Mouse (Mus musculus): ENCODE measurements at regions not wholly inside any gene's neighbourhood (a gene's known extent, or its start where the extent isn't known, plus 50 kb on each side); places are given as distances from the start of the nearest gene placed in this dataset.

DNA sequence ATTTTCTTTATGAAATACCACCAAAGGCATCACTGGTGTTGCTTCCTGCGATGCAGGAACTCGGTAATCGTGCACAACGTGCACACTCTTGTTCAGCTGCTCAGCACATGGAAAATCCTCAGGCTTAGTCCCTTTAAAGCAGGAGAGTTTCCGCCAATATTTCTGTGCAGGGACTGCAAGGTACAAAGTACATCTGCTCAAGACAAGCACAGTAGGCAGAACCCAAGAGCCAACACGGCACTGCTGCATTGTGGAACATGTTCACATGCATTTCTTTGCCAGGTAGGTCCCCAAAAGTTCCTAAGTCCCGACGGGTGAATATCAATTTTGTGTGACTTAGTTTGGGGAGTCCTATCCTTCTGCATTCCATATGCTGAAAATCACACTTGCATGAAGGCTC lies 808.0 kb upstream of the Pou3f3 start:
- no peak for ATAC-seq (ENCODE audit: extremely low read depth, insufficient number of reproducible peaks, low FRiP score, low TSS enrichment)
- Histone ChIP-seq H3K4me1 (peaks cover 12% of the 10 kb centered on the region), H3K36me3 (no peaks in the 10 kb centered on the region), H3K27me3 (replicated peaks) (no peaks in the 10 kb centered on the region), H3K9ac (no peak overlapping the region), H3K9me3 (no peaks in the 10 kb centered on the region), H3K27ac (replicated peaks) (no peak overlapping the region), H3K4me3 (no peak overlapping the region), H3K4me2 (no peak overlapping the region)
- 79% methylated on average over 8 of the region's 8 CpGs for WGBS

DNA sequence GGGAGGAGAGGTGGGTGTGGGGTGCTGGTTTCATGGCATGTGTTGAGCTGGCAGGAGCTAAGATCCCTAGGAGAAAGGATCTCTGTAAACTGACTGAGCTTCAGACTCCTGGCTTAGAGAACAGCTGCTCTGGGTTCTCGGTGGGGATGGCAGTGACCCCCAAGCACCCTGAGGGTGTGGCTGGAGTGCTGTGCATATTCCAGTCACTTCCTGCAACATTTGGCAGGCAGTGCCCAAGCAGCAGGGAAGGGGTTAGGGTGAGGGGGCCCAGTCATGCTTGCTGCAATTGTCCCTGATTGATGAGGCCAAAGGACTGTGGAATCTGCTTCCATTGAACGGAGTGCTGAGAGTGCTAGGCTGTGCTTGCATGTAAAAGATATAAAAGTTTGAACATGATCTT lies 807.4 kb upstream of the Pou3f3 start:
- 21% methylated on average over 2 of the region's 2 CpGs for WGBS
- Histone ChIP-seq H3K27ac (replicated peaks) (no peak overlapping the region), H3K36me3 (no peaks in the 10 kb centered on the region), H3K4me1 (peaks cover 13% of the 10 kb centered on the region), H3K27me3 (replicated peaks) (no peaks in the 10 kb centered on the region), H3K4me3 (no peak overlapping the region), H3K4me2 (no peak overlapping the region), H3K9ac (no peak overlapping the region), H3K9me3 (no peaks in the 10 kb centered on the region)
- ATAC-seq (ENCODE audit: extremely low read depth, insufficient number of reproducible peaks, low FRiP score, low TSS enrichment), result no peak

DNA sequence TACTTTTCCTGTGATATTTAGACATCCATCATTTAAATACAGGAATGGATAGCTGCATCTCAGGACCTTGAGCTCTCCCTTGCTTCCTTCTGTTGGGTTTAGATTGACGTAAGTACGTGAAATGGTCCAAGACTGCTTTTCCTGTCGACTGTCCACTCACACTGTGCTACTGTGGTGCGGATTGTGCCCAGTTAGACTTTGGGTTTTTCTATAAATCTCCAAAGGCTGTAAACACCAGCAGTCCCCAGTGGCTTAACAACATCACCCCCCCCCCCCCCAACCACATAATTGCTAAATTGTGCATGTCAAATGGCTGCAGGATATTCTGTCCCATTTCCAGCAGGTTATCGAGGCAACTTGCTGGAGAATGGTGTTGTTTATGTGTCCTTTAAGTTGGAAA lies 806.6 kb upstream of the Pou3f3 start:
- Histone ChIP-seq H3K4me3 (no peak overlapping the region), H3K27ac (replicated peaks) (no peak overlapping the region), H3K27me3 (replicated peaks) (no peaks in the 10 kb centered on the region), H3K9me3 (no peaks in the 10 kb centered on the region), H3K4me1 (peaks cover 13% of the 10 kb centered on the region), H3K9ac (no peak overlapping the region), H3K4me2 (no peak overlapping the region), H3K36me3 (no peaks in the 10 kb centered on the region)
- no peak for ATAC-seq (ENCODE audit: extremely low read depth, insufficient number of reproducible peaks, low FRiP score, low TSS enrichment)
- WGBS, result 83% methylated on average over 5 of the region's 5 CpGs

DNA sequence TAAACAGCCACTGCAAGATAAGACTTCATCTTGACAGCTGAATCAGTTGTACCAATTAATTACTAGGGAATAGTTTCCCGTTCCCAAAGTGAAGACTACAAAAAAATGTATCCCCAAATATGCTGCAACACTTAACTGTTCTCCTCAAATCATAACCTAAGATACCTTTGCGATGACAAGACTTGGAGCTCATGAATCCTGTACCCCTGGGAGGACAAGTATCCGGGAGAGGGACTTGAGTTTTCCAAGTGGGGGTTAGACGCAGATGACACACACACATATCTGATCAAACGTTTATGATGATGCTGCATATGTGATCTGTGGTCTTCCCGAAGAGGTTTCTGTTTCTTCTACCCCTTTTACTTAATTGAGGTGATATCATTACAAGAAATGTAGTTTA lies 805.6 kb upstream of the Pou3f3 start:
- no peaks in the 10 kb centered on the region for H3K36me3 ChIP-seq
- no peak for ATAC-seq (ENCODE audit: extremely low read depth, insufficient number of reproducible peaks, low FRiP score, low TSS enrichment)
- H3K4me2 ChIP-seq, result no peak overlapping the region
- 64% methylated on average over 6 of the region's 6 CpGs for WGBS
- H3K4me3 ChIP-seq, result no peak overlapping the region
- H3K9me3 ChIP-seq, result no peaks in the 10 kb centered on the region
- no peak overlapping the region for H3K27ac ChIP-seq (replicated peaks)
- H3K27me3 ChIP-seq (replicated peaks), result no peaks in the 10 kb centered on the region
- no peak overlapping the region for H3K9ac ChIP-seq
- H3K4me1 ChIP-seq, result peaks cover 13% of the 10 kb centered on the region

DNA sequence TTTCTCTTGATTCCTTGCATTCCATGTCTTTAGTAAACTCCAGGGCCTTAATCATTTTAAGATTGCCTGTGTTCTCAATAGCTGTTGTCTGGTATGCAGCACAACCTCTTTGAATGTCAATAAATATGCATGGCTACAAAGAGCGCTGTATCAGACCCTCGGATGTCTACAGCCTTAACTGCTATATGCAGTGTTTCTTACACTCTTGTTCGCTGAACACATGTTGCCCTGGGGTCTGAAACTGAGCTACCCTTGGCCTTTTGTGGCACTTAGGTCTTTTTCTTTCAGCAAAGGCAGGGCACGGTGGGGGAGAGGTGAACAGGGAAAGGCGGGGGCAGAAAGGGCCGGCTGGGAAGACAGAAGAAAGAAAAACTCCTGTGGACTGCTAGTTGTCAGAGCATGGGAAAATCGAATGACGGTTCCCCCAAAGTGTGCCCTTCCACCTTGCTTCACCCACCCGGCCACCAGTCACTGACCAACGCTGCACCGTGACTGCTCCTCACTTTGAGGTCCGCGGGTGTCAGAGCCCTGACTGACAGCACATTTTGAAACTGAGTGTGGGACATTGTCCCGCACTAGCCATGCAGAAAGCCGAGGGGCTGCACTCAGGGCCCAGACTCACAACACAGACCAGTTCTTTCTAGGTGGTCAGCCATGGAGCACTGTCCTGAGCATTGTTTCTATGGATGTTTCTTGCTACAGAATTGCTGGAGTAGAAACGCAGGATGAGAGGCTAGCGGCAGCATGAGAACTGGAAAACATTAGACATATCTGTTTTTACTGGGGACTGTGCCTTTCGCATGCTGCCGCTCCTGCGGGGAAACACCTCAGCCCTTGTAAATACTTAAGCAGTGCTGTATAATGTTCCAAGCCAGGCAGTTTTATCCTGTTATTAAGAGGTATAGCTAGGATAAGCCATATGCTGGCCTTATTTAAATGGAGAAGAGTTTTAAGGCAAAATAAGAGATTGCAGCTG lies 804.6 kb upstream of the Pou3f3 start:
- Histone ChIP-seq H3K9ac (no peak overlapping the region), H3K4me3 (no peak overlapping the region), H3K27me3 (replicated peaks) (no peaks in the 10 kb centered on the region), H3K9me3 (no peaks in the 10 kb centered on the region), H3K36me3 (no peaks in the 10 kb centered on the region), H3K4me1 (peaks cover 13% of the 10 kb centered on the region), H3K27ac (replicated peaks) (no peak overlapping the region), H3K4me2 (no peak overlapping the region)
- no peak for ATAC-seq (ENCODE audit: extremely low read depth, insufficient number of reproducible peaks, low FRiP score, low TSS enrichment)
- WGBS, result 71% methylated on average over 20 of the region's 20 CpGs

DNA sequence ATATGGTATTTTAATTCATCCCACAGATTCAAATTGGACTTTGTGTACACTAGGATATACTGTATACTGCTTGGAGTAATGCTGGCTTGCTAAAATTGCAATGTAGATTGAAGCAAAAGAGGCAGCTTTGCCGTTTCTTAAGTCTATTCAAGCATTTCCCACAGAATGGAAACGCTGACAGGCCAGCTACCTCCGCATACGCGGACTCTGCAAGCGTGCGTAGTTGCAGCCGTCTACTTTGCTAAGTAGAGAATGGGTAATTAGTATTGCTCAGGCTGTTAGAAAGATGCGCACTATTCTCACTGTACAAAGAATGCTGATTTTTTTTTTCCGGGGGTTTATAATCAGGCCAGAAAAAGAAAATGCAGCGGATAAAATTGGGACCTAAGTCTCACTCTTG lies 803.8 kb upstream of the Pou3f3 start:
- Histone ChIP-seq H3K27me3 (replicated peaks) (no peaks in the 10 kb centered on the region), H3K9me3 (no peaks in the 10 kb centered on the region), H3K27ac (replicated peaks) (no peak overlapping the region), H3K4me3 (no peak overlapping the region), H3K4me1 (peaks cover 13% of the 10 kb centered on the region), H3K9ac (no peak overlapping the region), H3K4me2 (no peak overlapping the region), H3K36me3 (no peaks in the 10 kb centered on the region)
- 83% methylated on average over 11 of the region's 11 CpGs for WGBS
- ATAC-seq (ENCODE audit: extremely low read depth, insufficient number of reproducible peaks, low FRiP score, low TSS enrichment), result no peak

DNA sequence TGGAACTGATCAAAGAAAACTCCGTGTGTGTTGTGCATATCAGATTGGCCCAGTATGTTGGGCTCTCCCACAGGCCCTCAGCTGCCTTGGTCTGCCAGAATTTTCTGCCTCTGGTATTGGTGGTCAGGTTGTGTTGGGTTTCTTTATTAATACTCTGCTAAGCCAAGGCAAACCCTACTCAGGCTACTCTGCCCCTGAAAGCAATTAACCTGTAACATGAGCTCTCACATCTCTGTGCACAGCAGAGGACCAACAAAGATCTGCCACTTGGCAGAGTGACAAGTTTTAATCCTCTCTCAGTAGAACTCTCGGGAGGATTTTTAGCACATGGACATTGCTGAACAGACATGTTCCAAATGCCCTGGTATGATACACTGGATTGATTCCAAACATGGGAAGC lies 803.2 kb upstream of the Pou3f3 start:
- H3K36me3 ChIP-seq, result no peaks in the 10 kb centered on the region
- peaks cover 13% of the 10 kb centered on the region for H3K4me1 ChIP-seq
- peak overlapping the region; percentile 20; the same call in 1 of the 2 replicates for H3K27ac ChIP-seq (replicated peaks)
- 30% methylated on average over 2 of the region's 2 CpGs for WGBS
- no peak overlapping the region for H3K4me3 ChIP-seq
- no peak overlapping the region for H3K9ac ChIP-seq
- H3K27me3 ChIP-seq (replicated peaks), result no peaks in the 10 kb centered on the region
- no peak overlapping the region for H3K4me2 ChIP-seq
- no peak for ATAC-seq (ENCODE audit: extremely low read depth, insufficient number of reproducible peaks, low FRiP score, low TSS enrichment)
- H3K9me3 ChIP-seq, result no peaks in the 10 kb centered on the region

DNA sequence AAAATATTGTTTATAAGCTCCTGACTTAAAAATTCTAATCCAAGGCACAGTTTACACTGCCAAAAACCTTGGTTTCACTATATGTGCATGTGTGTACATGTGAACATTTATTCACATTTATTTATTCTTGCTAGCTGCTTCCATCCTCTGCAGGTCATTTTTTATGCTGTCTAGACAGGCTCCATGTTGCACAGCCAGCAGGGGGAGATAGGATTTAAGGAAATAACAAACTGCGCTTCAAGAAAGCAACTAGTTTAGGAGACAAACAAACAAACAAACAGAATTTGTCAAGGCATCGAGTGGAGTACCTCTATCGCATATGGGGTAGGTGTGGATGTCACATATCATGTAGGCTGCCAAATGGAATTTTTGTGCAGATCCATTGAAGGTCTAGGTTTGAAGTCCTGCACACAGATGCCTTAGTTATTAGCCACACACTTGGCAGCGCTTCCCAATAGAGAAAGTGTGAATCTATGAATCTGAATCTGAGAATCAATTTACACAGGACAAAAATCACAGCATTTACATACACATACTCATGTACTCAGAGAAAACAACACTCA lies 797.7 kb upstream of the Pou3f3 start:
- Histone ChIP-seq H3K9me3 (no peaks in the 10 kb centered on the region), H3K27ac (replicated peaks) (no peak overlapping the region), H3K4me3 (no peak overlapping the region), H3K36me3 (no peaks in the 10 kb centered on the region), H3K9ac (no peak overlapping the region), H3K27me3 (replicated peaks) (no peaks in the 10 kb centered on the region), H3K4me1 (no peaks in the 10 kb centered on the region), H3K4me2 (no peak overlapping the region)
- 69% methylated on average over 4 of the region's 4 CpGs for WGBS
- ATAC-seq (ENCODE audit: extremely low read depth, insufficient number of reproducible peaks, low FRiP score, low TSS enrichment), result no peak

DNA sequence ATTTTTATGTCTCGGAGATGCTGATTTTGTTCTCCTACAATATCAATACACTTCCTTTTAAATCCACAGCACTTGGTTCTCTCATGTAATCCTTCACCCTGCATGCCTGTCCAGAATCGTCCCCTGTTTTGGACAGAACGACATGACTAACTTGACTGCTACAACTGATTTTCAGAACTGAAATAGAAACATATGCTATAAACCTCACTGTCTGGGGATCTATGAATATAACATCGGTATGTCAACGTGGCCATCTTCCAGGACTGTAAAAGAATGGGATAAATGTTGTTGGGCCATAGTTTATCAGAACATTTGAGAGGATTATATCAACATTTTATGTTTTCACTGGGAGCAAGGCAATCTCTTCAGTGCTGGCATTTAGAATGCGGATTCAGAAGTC lies 795.2 kb upstream of the Pou3f3 start:
- Histone ChIP-seq H3K36me3 (no peaks in the 10 kb centered on the region), H3K9me3 (no peaks in the 10 kb centered on the region), H3K27me3 (replicated peaks) (no peaks in the 10 kb centered on the region), H3K4me3 (no peak overlapping the region), H3K4me1 (no peaks in the 10 kb centered on the region), H3K9ac (no peak overlapping the region), H3K4me2 (no peak overlapping the region), H3K27ac (replicated peaks) (no peak overlapping the region)
- 76% methylated on average over 6 of the region's 6 CpGs for WGBS
- no peak for ATAC-seq (ENCODE audit: extremely low read depth, insufficient number of reproducible peaks, low FRiP score, low TSS enrichment)

DNA sequence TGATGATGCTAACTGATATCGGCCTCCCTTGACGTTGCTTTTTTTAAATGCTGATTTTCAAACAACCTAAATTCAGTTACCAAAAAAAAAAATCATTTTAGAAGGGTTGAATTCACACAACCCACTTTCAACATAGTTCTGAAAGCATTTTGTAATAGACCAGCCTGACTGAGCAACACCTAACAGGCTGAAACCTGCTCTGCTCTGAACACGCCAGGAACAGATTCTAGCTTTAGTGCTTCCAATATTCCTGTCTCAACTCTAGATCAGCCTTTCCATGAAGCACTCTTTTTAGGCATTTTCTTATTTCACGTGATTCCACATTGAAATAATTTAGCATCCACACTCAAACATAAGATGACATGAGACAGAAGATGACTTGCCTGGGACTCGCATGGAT lies 789.6 kb upstream of the Pou3f3 start:
- Histone ChIP-seq H3K9ac (no peak overlapping the region), H3K27ac (replicated peaks) (no peak overlapping the region), H3K4me1 (no peaks in the 10 kb centered on the region), H3K27me3 (replicated peaks) (no peaks in the 10 kb centered on the region), H3K36me3 (no peaks in the 10 kb centered on the region), H3K9me3 (no peaks in the 10 kb centered on the region), H3K4me3 (no peak overlapping the region), H3K4me2 (no peak overlapping the region)
- no peak for ATAC-seq (ENCODE audit: extremely low read depth, insufficient number of reproducible peaks, low FRiP score, low TSS enrichment)
- WGBS, result 79% methylated on average over 5 of the region's 5 CpGs

DNA sequence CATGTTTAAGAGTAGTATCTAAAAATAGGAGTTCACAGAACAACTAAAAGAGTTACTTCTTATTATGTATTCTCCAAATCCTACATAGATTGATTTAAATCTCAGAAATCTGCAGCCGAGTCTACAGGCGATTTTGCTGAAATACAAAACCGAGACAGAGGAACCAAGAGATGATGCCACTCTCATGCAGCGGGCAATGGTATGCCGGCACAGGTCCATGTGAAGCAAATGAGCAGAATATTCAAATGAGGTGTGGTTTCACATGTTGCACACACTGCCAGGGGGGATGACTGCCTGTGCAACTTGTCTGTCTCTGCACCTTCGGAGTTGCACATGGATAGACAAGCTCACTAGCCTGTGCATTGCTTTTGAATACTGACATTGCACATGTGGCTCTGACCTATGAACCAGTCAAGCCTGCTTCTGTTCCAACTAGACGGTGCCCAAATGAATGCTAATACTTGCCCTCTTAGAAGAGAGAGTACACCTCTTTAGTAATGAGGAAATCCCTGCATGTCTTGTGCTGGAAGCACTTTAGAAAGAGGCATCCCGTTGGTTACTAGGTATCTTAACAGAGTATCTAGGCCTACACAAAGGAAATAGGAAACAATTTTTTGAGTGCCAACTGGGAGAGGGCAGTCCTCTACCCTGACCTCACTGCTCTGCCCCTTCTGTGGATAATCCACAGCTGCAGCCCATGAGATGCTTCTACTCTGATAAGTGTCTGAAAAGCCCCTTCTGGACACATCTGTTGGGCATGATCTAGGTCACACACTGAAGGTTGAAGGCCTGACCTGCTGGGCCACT lies 787.4 kb upstream of the Pou3f3 start:
- H3K27ac ChIP-seq (replicated peaks), result no peak overlapping the region
- H3K4me2 ChIP-seq, result no peak overlapping the region
- H3K4me1 ChIP-seq, result no peaks in the 10 kb centered on the region
- H3K9me3 ChIP-seq, result no peaks in the 10 kb centered on the region
- H3K9ac ChIP-seq, result no peak overlapping the region
- no peak for ATAC-seq (ENCODE audit: extremely low read depth, insufficient number of reproducible peaks, low FRiP score, low TSS enrichment)
- H3K4me3 ChIP-seq, result no peak overlapping the region
- no peaks in the 10 kb centered on the region for H3K36me3 ChIP-seq
- H3K27me3 ChIP-seq (replicated peaks), result no peaks in the 10 kb centered on the region
- WGBS, result 82% methylated on average over 8 of the region's 8 CpGs
